Comparison of ENCODE assay signal across 9 mouse cellular contexts in genomic region chr15:85580483-85580882, GRCm38 (mm10). TPM values are rescaled to one million over a fixed set of nuclear protein-coding genes. Genes with fewer than 3 reads are reported as not detected.
DNase-seq lines count a peak whose midpoint lies in the region; ATAC-seq and TF ChIP-seq lines count a peak whose summit lies in the region.
"Had no signal": no experiment of that assay in that cellular context is flagged by ENCODE, and none has a peak within 500 bp of the region (broad histone marks: within the 10 kb centered on the region; RNA-seq: fewer than 3 reads in every experiment).

No protein-coding gene starts in this region.

- no peaks in the 10 kb centered on the region for H3K9me3 ChIP-seq in hindbrain, embryonic 16.5 days (ENCODE audit: control insufficient read depth, low read length)
- no peaks in the 10 kb centered on the region for H3K9me3 ChIP-seq in lung, embryonic 16.5 days (ENCODE audit: control insufficient read depth, low read length)

- peak overlapping the region; percentile 74 for H3K9ac ChIP-seq in hindbrain, embryonic 16.5 days (ENCODE audit: low read depth, low read length)
- H3K9ac ChIP-seq in lung, embryonic 16.5 days (ENCODE audit: low read length) = peak overlapping the region; percentile 75

- ATAC-seq in hindbrain, embryonic 16.5 days = no peak
- ATAC-seq in lung, embryonic 16.5 days (ENCODE audit: low read depth) = peak; percentile 30
- no peak for ATAC-seq in megakaryocyte-erythroid progenitor cell, adult 5-6 weeks (replicated peaks; ENCODE audit: low FRiP score, low TSS enrichment, poor library complexity, severe bottlenecking)

- DNase-seq in layer of hippocampus, adult 2 months (ENCODE audit: low spot score in 2 of 2) = no peak
- DNase-seq in layer of hippocampus, adult 11-12 months (ENCODE audit: low spot score) = no peak
- DNase-seq in urinary bladder, adult 2 months (ENCODE audit: low spot score) = peak; percentile 57
- no peak for DNase-seq in spleen, postnatal 36 days (ENCODE audit: low spot score in 2 of 2)
- DNase-seq in cerebellum, adult 11-12 months = no peak

- 0% methylated on average over 25 of the region's 47 CpGs for WGBS in hindbrain, embryonic 16.5 days
- under 1% methylated on average over 30 of the region's 47 CpGs for WGBS in lung, embryonic 16.5 days

- peaks cover 40% of the 10 kb centered on the region for H3K4me1 ChIP-seq in hindbrain, embryonic 16.5 days (ENCODE audit: control insufficient read depth, insufficient read depth, low read depth, low read length)
- peaks cover 18% of the 10 kb centered on the region for H3K4me1 ChIP-seq in lung, embryonic 16.5 days (replicated peaks; ENCODE audit: control insufficient read depth, insufficient read depth, low read length)

- peak overlapping the region; percentile 69 for H3K4me3 ChIP-seq in layer of hippocampus, adult 2 months
- H3K4me3 ChIP-seq in hindbrain, embryonic 16.5 days (ENCODE audit: low read length) = peak overlapping the region; percentile 69
- H3K4me3 ChIP-seq in lung, embryonic 16.5 days (ENCODE audit: low read length) = peak overlapping the region; percentile 64

- TF ChIP-seq CTCF in layer of hippocampus, adult 2 months (conservative IDR thresholded peaks at IDR 0.05) = no peak

- H3K27ac ChIP-seq in layer of hippocampus, adult 2 months = peak overlapping the region; percentile 82
- 0 out of 2 replicates have a peak overlapping the region, but pooled peaks have one; percentile 39 for H3K27ac ChIP-seq in hindbrain, embryonic 16.5 days (ENCODE audit: low read depth, low read length)
- peak overlapping the region; percentile 88 for H3K27ac ChIP-seq in lung, embryonic 16.5 days (ENCODE audit: low read length)

- H3K4me2 ChIP-seq in hindbrain, embryonic 16.5 days (ENCODE audit: low read length) = peak overlapping the region; percentile 99
- H3K4me2 ChIP-seq in lung, embryonic 16.5 days (ENCODE audit: low read depth, low read length) = peak overlapping the region; percentile 74

- no peaks in the 10 kb centered on the region for H3K36me3 ChIP-seq in hindbrain, embryonic 16.5 days (ENCODE audit: control insufficient read depth, insufficient read depth, low read length)
- H3K36me3 ChIP-seq in lung, embryonic 16.5 days (ENCODE audit: control insufficient read depth, insufficient read depth, low read length) = no peaks in the 10 kb centered on the region

- H3K27me3 ChIP-seq in hindbrain, embryonic 16.5 days (replicated peaks; ENCODE audit: control insufficient read depth, insufficient read depth, low read length) = peaks cover 37% of the 10 kb centered on the region
- H3K27me3 ChIP-seq in lung, embryonic 16.5 days (ENCODE audit: control insufficient read depth, insufficient read depth, low read depth, low read length) = peaks cover 75% of the 10 kb centered on the region

RNA-seq across cellular contexts. Expression of gene Wnt7b, which starts 1.8 kb away (rescaled TPM):
- 10 to 100 TPM; 46.4 to 47.6 TPM for total RNA-seq in layer of hippocampus, adult 2 months (2021)
- 26.4 and 35.4 TPM in 2 replicates for polyA plus RNA-seq in hindbrain, embryonic 16.5 days (2015; fragmentation: Nextera tagmentation; extraction: Ambion mirVana)
- 40.2 and 44.8 TPM in 2 replicates for polyA plus RNA-seq in lung, embryonic 16.5 days (2015; fragmentation: Nextera tagmentation; extraction: Ambion mirVana)
- polyA plus RNA-seq in urinary bladder, adult 2 months (2012; rRNA removed) = 15.3 and 15.9 TPM in 2 replicates
- total RNA-seq in megakaryocyte-erythroid progenitor cell, adult 5-6 weeks (2014; fragmentation: Nextera tagmentation) = not detected in 2 replicates
- not detected in 2 replicates for total RNA-seq in megakaryocyte-erythroid progenitor cell, adult 5-6 weeks (2017)
- total RNA-seq: hematopoietic stem cell, adult 5-6 weeks had no signal
